In genomic region chr19:38445758-38446157, GRCm38 (mm10) we compare ENCODE assay signal across 29 mouse cellular contexts. TPM values are rescaled to one million over a fixed set of nuclear protein-coding genes. Genes with fewer than 3 reads are reported as not detected.
"Had no signal": no experiment of that assay in that cellular context is flagged by ENCODE, and none has a peak within 500 bp of the region (broad histone marks: within the 10 kb centered on the region; RNA-seq: fewer than 3 reads in every experiment).

No protein-coding gene starts in this region.

- H3K27me3 ChIP-seq: embryonic facial prominence, embryonic 12.5 days; embryonic facial prominence, embryonic 13.5 days; embryonic facial prominence, embryonic 15.5 days; forebrain, embryonic 12.5 days; forebrain, embryonic 15.5 days; heart, embryonic 12.5 days had no signal

- ATAC-seq: forebrain, embryonic 14.5 days; forebrain, embryonic 15.5 days; forebrain, embryonic 16.5 days; forebrain, postnatal 0 days had no signal

- H3K9me3 ChIP-seq: embryonic facial prominence, embryonic 10.5 days; embryonic facial prominence, embryonic 12.5 days; embryonic facial prominence, embryonic 13.5 days; embryonic facial prominence, embryonic 15.5 days; forebrain, embryonic 10.5 days; forebrain, embryonic 12.5 days; forebrain, embryonic 15.5 days; heart, embryonic 10.5 days; heart, embryonic 12.5 days had no signal

- H3K27ac ChIP-seq: embryonic facial prominence, embryonic 10.5 days; embryonic facial prominence, embryonic 12.5 days; embryonic facial prominence, embryonic 13.5 days; embryonic facial prominence, embryonic 15.5 days; forebrain, embryonic 10.5 days; forebrain, embryonic 12.5 days; forebrain, embryonic 15.5 days; gastrocnemius, adult 2 months; heart, adult 2 months; heart, embryonic 10.5 days had no signal

- H3K9ac ChIP-seq: embryonic facial prominence, embryonic 12.5 days; embryonic facial prominence, embryonic 13.5 days; embryonic facial prominence, embryonic 15.5 days; forebrain, embryonic 12.5 days; forebrain, embryonic 15.5 days; forebrain, postnatal 0 days; heart, embryonic 12.5 days had no signal

- DNase-seq: cerebellum, adult 9-10 months; cerebellum, adult 9-11 months; cerebellum, postnatal 14 days; cerebellum, postnatal 25 days; cerebellum, postnatal 36 days; embryo, embryonic 11 days; forebrain, postnatal 0 days; gastrocnemius, adult 2 months; gastrocnemius, postnatal 10 days; gastrocnemius, postnatal 14 days; gastrocnemius, postnatal 25 days; gastrocnemius, postnatal 36 days; heart, adult 18-20 months; heart, adult 2 months had no signal

- H3K4me3 ChIP-seq: embryonic facial prominence, embryonic 10.5 days; embryonic facial prominence, embryonic 12.5 days; embryonic facial prominence, embryonic 13.5 days; embryonic facial prominence, embryonic 15.5 days; erythroblast, embryonic 14.5 days; forebrain, embryonic 10.5 days; forebrain, embryonic 12.5 days; forebrain, embryonic 15.5 days; gastrocnemius, adult 2 months; heart, adult 2 months; heart, embryonic 10.5 days; heart, embryonic 12.5 days had no signal

- H3K4me1 ChIP-seq: embryonic facial prominence, embryonic 15.5 days; forebrain, embryonic 12.5 days; forebrain, embryonic 15.5 days; heart, embryonic 10.5 days had no signal

- H3K36me3 ChIP-seq: embryonic facial prominence, embryonic 10.5 days; embryonic facial prominence, embryonic 12.5 days; embryonic facial prominence, embryonic 13.5 days; embryonic facial prominence, embryonic 15.5 days; forebrain, embryonic 10.5 days; forebrain, embryonic 12.5 days; forebrain, embryonic 15.5 days; heart, embryonic 10.5 days; heart, embryonic 12.5 days had no signal

- H3K4me2 ChIP-seq: embryonic facial prominence, embryonic 12.5 days; embryonic facial prominence, embryonic 13.5 days; embryonic facial prominence, embryonic 15.5 days; forebrain, embryonic 12.5 days; forebrain, embryonic 15.5 days; heart, embryonic 11.5 days; heart, embryonic 12.5 days had no signal

RNA-seq across cellular contexts. Expression of gene Plce1, which starts 35.2 kb away (rescaled TPM):
- total RNA-seq: common myeloid progenitor, adult 5-6 weeks; granulocyte monocyte progenitor cell, adult 5-6 weeks had no signal
- polyA plus RNA-seq: erythroblast, embryonic 14.5 days had no signal
